Mouse (Mus musculus) gastrocnemius, postnatal 10 days (tissue): ENCODE data around the gene Sod2. TPM values are rescaled to one million over a fixed set of nuclear protein-coding genes. Genes with fewer than 3 reads are reported as not detected.
"Not testable (repeated sequence)": the region's sequence is repeated elsewhere in the genome, so short reads cannot be mapped to it uniquely, and the experiment has no call there.

Experiments
- DNase-seq: peaks from one replicate; pipeline ENCODE4 v3.0.0; 2021; ENCODE audit warnings: mixed read lengths
- total RNA-seq, 2 experiments: library from RNA; stranded (reverse); gene quantifications; 2 replicates each; pipeline ENCODE4 v1.2.3; 2021

Gene Sod2
- total RNA-seq, 2 experiments from 2014 or later: 245 to 294 TPM

- DNase-seq: no peak
Measured at GRCm38 (mm10) chr17:13009887-13010286, 3.2 kb downstream of the Sod2 start.

- DNase-seq: no peak
Measured at GRCm38 (mm10) chr17:13013316-13013715, 6.7 kb downstream of the Sod2 start.

GRCm38 (mm10) chr17:13036627-13037192 lies 30.1 kb downstream of the Sod2 start:
- not testable (repeated sequence) for DNase-seq

- peak; percentile 19 for DNase-seq
Measured at GRCm38 (mm10) chr17:13043846-13044673, 37.4 kb downstream of the Sod2 start.

DNA sequence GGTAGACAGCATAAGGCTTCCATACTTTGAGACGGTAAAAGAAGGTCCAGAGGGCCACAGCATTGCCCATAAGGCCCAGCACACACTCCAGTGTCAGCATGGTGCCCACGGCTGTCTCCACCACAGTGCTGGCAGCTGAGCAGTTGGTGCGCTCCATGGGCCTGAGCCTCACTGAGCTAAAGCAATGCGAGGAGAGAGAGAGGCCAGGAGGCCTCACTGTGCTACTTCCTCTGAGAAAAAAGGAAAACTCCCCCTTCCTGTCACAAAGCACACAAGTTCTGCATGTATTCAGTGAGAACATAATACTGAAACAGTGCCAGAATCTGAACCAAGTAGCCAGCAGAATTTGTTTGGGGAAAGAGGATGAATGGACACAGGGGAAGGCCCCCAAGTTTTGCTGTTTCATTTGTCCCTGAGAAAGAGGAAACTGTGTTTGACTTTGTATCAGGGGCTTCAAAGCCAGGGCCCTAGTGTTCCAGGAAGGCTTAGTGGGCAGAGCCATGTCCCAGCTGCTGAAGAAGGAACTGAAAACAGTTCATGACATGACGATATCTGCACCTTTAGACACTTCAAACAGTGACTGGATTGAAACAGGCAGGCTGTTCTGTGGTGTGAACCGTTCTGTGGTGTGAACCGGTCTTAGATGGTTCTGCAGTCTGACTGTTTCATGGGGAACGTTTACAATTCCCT lies 45.6 kb downstream of the Sod2 start, which contains the start of gene Gpr31b:
Gene Gpr31b, minus strand, starts transcription at position 173 of the 690 bp plus-strand sequence.
- not testable (repeated sequence) for DNase-seq

GRCm38 (mm10) chr17:13060804-13061203 lies 54.2 kb downstream of the Sod2 start, which contains the start of gene Tcp10b:
Tcp10b (plus strand) TSS chr17:13061104.
- DNase-seq: not testable (repeated sequence)

GRCm38 (mm10) chr17:13062882-13063281 lies 56.2 kb downstream of the Sod2 start:
- DNase-seq: not testable (repeated sequence)

GRCm38 (mm10) chr17:13067864-13068385 lies 61.3 kb downstream of the Sod2 start:
- not testable (repeated sequence) for DNase-seq

- DNase-seq: not testable (repeated sequence)
Measured at GRCm38 (mm10) chr17:13069227-13069626, 62.6 kb downstream of the Sod2 start.

Other genes with a start within 250 kb of the Sod2 start
- gene Igf2r, start 237.2 kb upstream of the Sod2 start, total RNA-seq: 100 to 1,000 TPM in 1 of 2 experiments, 10 to 100 TPM in 1; 92.0 to 114 TPM
- under 1 TPM; 0.59 to 0.72 TPM for gene Mas1, start 138.7 kb upstream of the Sod2 start, total RNA-seq
- gene Mrgprh, start 130.8 kb upstream of the Sod2 start, total RNA-seq: 1 to 10 TPM; 1.8 to 2.3 TPM
- under 1 TPM; 0.20 to 0.26 TPM for gene Pnldc1, start 96.6 kb upstream of the Sod2 start, total RNA-seq
- 100 to 1,000 TPM; 238 to 250 TPM for gene Tcp1, start 91.1 kb upstream of the Sod2 start, total RNA-seq
- 10 to 100 TPM; 81.3 to 85.7 TPM for gene Mrpl18, start 90.5 kb upstream of the Sod2 start, total RNA-seq
- gene Acat3, start 66.2 kb upstream of the Sod2 start, total RNA-seq: under 1 TPM in 1 of 2 experiments, not detected in 1; 0.33 TPM
- gene Acat2, start 46.1 kb upstream of the Sod2 start, total RNA-seq: 10 to 100 TPM; 11.8 to 12.0 TPM
- gene Wtap, start 12.7 kb upstream of the Sod2 start, total RNA-seq: 10 to 100 TPM; 35.3 to 42.6 TPM
- gene Gpr31b, start 45.5 kb downstream of the Sod2 start, total RNA-seq: not detected
- gene Tcp10b, start 54.3 kb downstream of the Sod2 start, total RNA-seq: under 1 TPM; 0.26 to 0.61 TPM
- under 1 TPM in 1 of 2 experiments, not detected in 1; 0.14 TPM for gene Unc93a, start 125.0 kb downstream of the Sod2 start, total RNA-seq
- gene Smok2a, start 214.3 kb downstream of the Sod2 start, total RNA-seq: not detected
- gene Smok2b, start 223.4 kb downstream of the Sod2 start, total RNA-seq: not detected